In the genomic region with DNA sequence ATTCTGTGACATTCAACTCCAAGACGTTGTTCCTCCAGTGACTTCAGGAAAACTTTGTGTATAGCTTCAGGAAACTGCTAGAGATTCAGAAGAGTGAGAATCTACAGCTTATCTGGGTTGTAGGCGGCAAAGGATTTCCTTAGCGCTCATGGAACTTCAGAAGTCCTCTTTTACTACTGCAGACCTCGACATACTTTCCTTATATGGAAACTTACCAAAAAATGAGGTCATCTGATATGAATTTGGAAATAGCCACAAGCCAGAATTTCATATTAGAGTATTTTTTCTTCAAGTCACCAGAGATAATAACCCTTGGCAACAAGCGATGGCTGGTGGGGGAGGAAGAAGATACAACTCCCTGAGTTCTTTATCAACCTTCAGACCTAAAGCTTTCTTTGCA, we compare ENCODE assay signal across 24 mouse cellular contexts. TPM values are rescaled to one million over a fixed set of nuclear protein-coding genes. Genes with fewer than 3 reads are reported as not detected.
A peak's percentile ranks its signal among the peaks of the same experiment; 100 is the strongest.
DNase-seq lines count a peak whose midpoint lies in the region; ATAC-seq and TF ChIP-seq lines count a peak whose summit lies in the region.
"Had no signal": no experiment of that assay in that cellular context is flagged by ENCODE, and none has a peak within 500 bp of the region (broad histone marks: within the 10 kb centered on the region; RNA-seq: fewer than 3 reads in every experiment).

No protein-coding gene starts in this region.

- no peak for TF ChIP-seq POLR2A in embryonic fibroblast, embryonic 13.5 days (IDR thresholded peaks at IDR 0.05; ENCODE audit: low read depth, low read length)

- WGBS in lung, embryonic 14.5 days, result 59% methylated on average over 5 of the region's 5 CpGs

- no peak for ATAC-seq in lung, embryonic 14.5 days (ENCODE audit: insufficient read depth)
- ATAC-seq: forebrain, embryonic 16.5 days had no signal

- H3K4me3 ChIP-seq in lung, embryonic 14.5 days (ENCODE audit: low read depth, low read length), result no peak overlapping the region
- H3K4me3 ChIP-seq in embryonic fibroblast, embryonic 13.5 days (ENCODE audit: insufficient read depth, low read length), result no peak overlapping the region
- H3K4me3 ChIP-seq: embryonic facial prominence, embryonic 10.5 days; erythroblast, embryonic 14.5 days; layer of hippocampus, adult 2 months; neural tube, embryonic 13.5 days had no signal

- DNase-seq in heart, adult 11 months, result peak; percentile 33
- no peak for DNase-seq in heart, postnatal 25 days (ENCODE audit: low spot score)
- peak; percentile 5 for DNase-seq in lung, embryonic 14.5 days
- DNase-seq in lung, postnatal 4 days, result no peak
- peak; percentile 10 for DNase-seq in skeletal muscle tissue, adult 2 months (ENCODE audit: low read depth, low spot score)
- DNase-seq in urinary bladder, adult 18-20 months (ENCODE audit: low spot score in 2 of 2), result no peak
- DNase-seq in layer of hippocampus, postnatal 14 days (ENCODE audit: low spot score in 2 of 2), result no peak
- DNase-seq: B cell, adult 2 months; cerebellum, adult 18-20 months; cerebellum, postnatal 36 days; kidney, adult 11 months; kidney, postnatal 10 days; left cerebral cortex, postnatal 4 days; lung, postnatal 10 days; right cerebral cortex, postnatal 4 days had no signal

- no peaks in the 10 kb centered on the region for H3K27me3 ChIP-seq in lung, embryonic 14.5 days (ENCODE audit: insufficient read depth, low read length)
- H3K27me3 ChIP-seq: neural tube, embryonic 13.5 days had no signal

- no peaks in the 10 kb centered on the region for H3K36me3 ChIP-seq in lung, embryonic 14.5 days (ENCODE audit: insufficient read depth)
- H3K36me3 ChIP-seq: embryonic facial prominence, embryonic 10.5 days; neural tube, embryonic 13.5 days had no signal

- H3K9ac ChIP-seq in lung, embryonic 14.5 days, result no peak overlapping the region
- H3K9ac ChIP-seq: hindbrain, embryonic 14.5 days; neural tube, embryonic 13.5 days had no signal

- intact Hi-C loops in heart, postnatal 25 days (cut with DNase I), result no loop called here

- no peak overlapping the region for H3K4me2 ChIP-seq in lung, embryonic 14.5 days
- H3K4me2 ChIP-seq: hindbrain, embryonic 14.5 days; liver, embryonic 11.5 days; neural tube, embryonic 13.5 days had no signal

- H3K9me3 ChIP-seq in lung, embryonic 14.5 days (ENCODE audit: low read depth, low read length), result no peaks in the 10 kb centered on the region
- H3K9me3 ChIP-seq: embryonic facial prominence, embryonic 10.5 days; neural tube, embryonic 13.5 days had no signal

- H3K27ac ChIP-seq in lung, embryonic 14.5 days (ENCODE audit: low read depth), result no peak overlapping the region
- peak overlapping the region; percentile 9; the same call in 1 of the 2 replicates for H3K27ac ChIP-seq in embryonic fibroblast, embryonic 13.5 days (ENCODE audit: insufficient read depth, low read length)
- H3K27ac ChIP-seq: embryonic facial prominence, embryonic 10.5 days; hindbrain, embryonic 14.5 days; layer of hippocampus, adult 2 months; neural tube, embryonic 13.5 days had no signal

- TF ChIP-seq CTCF in lung, embryonic 14.5 days (IDR thresholded peaks at IDR 0.05; ENCODE audit: low read depth), result no peak
- TF ChIP-seq CTCF in embryonic fibroblast, embryonic 13.5 days (IDR thresholded peaks at IDR 0.05; ENCODE audit: borderline replicate concordance, insufficient read depth, low read length), result no peak

- H3K4me1 ChIP-seq in lung, embryonic 14.5 days (ENCODE audit: insufficient read depth), result no peaks in the 10 kb centered on the region
- H3K4me1 ChIP-seq in embryonic fibroblast, embryonic 13.5 days (ENCODE audit: control insufficient read depth, insufficient read depth, low read length), result 0 out of 2 replicates have a peak, but pooled peaks cover 3% of the 10 kb centered on the region
- H3K4me1 ChIP-seq: embryonic facial prominence, embryonic 10.5 days; neural tube, embryonic 13.5 days had no signal

RNA-seq across cellular contexts. Expression of gene Il7r, which starts 6.0 kb away (rescaled TPM):
- under 1 TPM; 0.39 to 0.94 TPM for total RNA-seq in heart, postnatal 25 days (2021)
- polyA plus RNA-seq in lung, embryonic 14.5 days (2014; fragmentation: Nextera tagmentation; extraction: Ambion mirVana), result 0.05 and 0.26 TPM in 2 replicates
- polyA plus RNA-seq in embryonic fibroblast, embryonic 13.5 days (2011; ENCODE audit: insufficient read length, low read depth, missing spikeins), result 0.14 TPM in 1 of 2 replicates, not detected in the other
- total RNA-seq in layer of hippocampus, postnatal 14 days (2021), result under 1 TPM; 0.39 to 0.52 TPM
- total RNA-seq: ES-E14 had no signal
- polyA plus RNA-seq: embryonic facial prominence, embryonic 10.5 days; forebrain, embryonic 16.5 days; hindbrain, embryonic 14.5 days had no signal

Comparison
In these comparisons a context has a peak if more than half of its experiments do, and no peak if none do; other contexts are left out.
1. DNase-seq: peak in heart, adult 11 months (single experiment), lung, embryonic 14.5 days (single experiment) and skeletal muscle tissue, adult 2 months (single experiment); none in heart, postnatal 25 days (single experiment), lung, postnatal 4 days (0 of 2), urinary bladder, adult 18-20 months (0 of 2) and layer of hippocampus, postnatal 14 days (0 of 2).